Mouse (Mus musculus) lung, postnatal 4 days (tissue): ENCODE results near the gene Olfr1423.
"Not testable (repeated sequence)": the region's sequence is repeated elsewhere in the genome, so short reads cannot be mapped to it uniquely, and the experiment has no call there.

Source experiments
- DNase-seq, 2 experiments: peaks; one replicate each; pipeline ENCODE4 v3.0.0; 2021

Olfr1423 gene

DNA sequence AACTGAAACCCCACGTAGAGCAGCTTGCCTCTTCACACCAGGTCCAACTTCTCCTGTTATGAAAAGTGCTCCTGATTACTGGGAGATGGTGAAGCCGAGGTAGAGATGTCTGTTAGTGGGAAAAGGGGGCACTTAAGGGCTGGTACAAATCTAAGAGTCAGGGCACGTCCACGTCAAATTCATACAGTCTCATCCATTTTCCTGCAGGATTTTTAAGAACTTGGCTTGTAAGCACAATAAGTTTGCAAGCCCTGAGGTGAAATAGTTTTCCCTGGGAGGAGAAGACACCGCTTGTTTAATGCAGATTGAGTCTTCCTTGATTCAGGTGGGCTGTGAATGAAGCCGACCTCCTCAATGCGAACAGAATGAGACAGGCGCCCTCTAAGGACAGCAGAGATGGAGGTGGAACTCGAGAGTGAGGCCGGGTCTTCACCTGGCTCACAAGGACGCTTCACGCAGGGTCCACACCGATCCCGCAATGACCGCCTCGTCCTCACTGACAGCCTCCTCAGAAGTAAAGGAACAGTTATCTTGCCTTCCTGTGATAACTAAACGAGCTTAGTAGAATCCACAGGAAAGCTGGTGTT lies 34.7 kb downstream of the Olfr1423 start:
- no peak for DNase-seq

DNA sequence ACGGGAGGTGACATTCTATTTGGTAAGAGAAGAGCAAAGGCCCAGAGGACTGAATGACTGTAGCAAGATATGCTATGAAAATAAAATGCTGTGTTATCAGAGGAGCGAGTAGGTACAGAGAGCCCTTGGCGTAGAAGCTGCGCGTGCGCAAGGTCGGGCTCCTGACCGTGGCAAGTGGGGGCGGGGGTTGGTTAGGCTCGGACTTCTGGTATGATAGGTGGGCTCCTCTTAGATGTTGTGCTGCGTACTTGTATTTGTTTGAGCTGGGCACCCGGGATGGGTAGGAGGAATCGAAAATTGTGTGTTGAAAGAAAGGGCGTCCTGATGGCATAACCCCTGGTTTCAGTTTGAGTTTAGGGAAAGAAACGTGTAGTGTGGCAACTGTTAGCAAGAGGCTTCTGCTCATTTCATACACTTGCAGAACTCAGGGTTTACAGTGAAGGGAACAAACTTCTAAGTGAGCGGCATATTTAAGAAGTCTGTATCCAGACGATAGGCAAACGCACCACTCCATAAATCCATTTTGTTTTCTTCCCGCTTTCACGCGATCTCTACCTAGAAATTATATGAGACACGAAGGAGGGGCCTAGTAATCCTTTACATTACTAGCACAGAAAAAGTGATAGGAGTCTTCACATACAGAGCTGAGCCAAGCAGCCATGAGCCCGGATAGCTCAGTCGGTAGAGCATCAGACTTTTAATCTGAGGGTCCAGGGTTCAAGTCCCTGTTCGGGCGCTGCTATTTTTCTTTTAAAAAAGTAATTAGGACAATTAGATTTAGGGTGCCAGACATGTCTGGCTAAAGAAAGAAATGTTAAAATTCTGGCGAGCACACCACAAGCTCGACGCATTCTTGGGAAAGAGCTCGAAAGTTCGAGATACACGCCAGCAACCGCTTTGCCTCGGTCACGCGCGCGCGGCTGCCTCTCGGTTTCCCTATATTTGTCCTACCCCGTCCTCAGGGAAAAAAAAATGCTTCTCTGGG lies 35.4 kb downstream of the Olfr1423 start:
- DNase-seq = peak; percentile 86 to 87

DNA sequence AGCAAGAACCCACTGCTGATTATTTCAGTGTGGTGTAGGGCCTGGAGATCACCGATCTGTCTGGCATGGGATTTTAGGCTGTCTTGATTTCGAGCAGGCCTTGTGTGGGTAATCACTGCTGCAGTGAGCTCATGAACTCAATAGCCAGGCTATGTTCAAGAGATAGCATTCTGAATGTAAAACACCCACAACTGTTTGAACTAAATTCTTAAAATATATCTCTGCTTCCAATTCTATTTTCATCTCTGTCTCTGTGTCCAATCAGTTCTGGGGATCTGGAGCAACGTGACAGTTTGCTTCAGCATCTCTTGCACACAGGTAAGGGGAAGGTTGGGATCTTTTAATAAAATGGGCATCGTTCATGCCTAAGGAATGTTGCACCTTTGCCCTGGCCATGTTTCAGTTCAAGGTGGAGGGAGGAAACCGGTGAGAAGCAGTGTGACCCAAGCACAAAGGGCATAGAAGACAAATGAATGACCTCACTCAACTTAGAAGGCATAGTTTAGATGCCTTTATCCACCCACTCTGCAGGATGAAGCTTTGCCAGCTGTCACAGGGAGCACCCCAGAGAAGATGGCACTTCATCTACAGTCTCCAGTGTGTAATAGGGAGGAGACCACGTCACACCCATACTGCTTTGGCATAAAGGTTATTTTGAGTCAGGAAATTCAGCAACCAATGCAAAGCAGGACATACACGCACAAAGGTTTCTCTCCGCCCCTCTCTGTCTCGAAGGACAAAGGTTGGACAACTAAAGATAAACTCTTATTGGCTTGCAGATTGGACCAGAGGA lies 36.7 kb downstream of the Olfr1423 start:
- no peak for DNase-seq

DNA sequence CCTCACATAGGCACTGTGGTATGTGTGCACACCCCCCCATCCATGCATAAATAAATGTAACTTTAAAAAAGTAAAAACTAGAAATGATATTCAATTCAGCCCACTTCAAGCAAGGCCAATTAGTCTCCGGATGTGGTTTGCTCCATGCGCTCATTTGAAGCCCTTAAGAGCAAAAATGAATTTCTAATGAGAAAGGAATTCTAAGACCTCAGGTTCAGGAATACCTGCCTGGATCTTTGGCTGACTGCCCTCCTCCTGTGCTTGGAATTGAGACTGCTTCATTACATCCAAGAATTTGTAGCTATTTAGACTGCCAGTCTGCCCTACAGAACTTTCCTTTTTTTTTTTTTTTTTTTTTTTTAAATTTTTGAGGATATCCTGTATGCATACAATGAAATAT lies 37.5 kb downstream of the Olfr1423 start:
- no peak for DNase-seq

GRCm38 (mm10) chr19:12002791-12003190 lies 38.3 kb downstream of the Olfr1423 start:
- no peak for DNase-seq

GRCm38 (mm10) chr19:12002125-12002524 lies 39.0 kb downstream of the Olfr1423 start:
- peak; percentile 45 to 71 for DNase-seq

- no peak for DNase-seq
Observed at GRCm38 (mm10) chr19:12001686-12002085, 39.4 kb downstream of the Olfr1423 start.

DNA sequence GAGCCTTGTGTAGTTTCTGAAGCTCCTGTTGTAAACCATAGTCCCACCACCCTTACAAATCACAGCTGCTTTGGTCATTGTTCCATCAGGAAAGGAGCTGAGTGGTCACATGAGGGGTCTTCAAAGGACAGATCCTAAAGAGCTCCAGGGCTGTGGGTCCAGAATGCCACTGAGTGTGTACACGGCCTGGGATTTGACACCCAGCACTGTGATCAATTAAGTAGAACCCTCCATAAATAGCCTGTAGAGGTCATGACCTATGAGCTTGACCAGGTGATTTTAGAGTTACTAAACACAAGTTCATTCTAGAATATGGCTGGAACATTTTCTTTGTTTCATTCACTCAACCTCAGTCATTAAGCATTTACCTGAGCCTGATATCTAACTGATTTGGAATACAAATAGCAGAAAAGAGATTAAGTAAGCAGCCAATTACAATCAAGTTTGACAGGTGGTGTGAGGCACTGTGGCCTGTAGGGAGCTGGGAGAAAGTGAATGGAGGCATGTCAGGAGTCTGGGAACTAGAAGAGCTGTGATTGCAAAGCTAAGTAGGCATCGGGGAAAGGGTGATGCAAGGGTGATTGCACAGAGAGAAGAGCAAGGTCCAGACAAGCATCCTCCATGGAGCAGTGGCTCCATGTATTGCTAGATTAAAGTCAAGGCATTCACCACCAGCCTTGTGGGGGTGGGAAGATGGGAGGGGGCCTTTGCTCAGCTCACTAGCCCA lies 45.2 kb downstream of the Olfr1423 start:
- DNase-seq = no peak

- no peak for DNase-seq
Observed at GRCm38 (mm10) chr19:11994703-11995431, 46.2 kb downstream of the Olfr1423 start.

DNA sequence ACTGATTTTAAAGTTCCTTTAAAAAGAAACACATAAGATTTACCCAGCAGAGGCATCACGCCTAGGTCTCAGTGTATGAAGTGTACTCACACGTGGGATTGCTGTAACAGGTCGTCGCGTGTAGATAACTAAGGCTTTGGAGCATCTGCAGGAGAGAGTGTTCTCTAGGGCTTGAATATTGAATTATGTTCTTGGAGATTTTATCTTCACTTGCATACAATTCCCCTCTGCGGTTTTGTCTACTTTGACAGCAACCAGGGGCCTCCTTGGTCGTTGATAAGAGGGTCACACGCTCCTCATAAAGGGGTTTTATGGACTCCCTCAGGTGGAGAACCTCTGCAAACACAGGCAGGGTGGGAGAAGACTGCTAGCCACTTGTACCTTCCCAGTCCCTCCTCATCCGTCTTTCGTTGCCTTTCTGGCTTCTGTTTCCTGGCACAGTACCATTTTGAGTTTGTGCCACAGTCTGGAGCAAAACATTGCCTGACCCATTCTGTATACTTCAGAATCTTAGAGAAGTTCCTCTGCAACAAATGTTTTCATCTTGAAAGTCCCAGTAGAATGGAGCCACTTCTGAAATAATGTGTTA lies 48.6 kb downstream of the Olfr1423 start:
- DNase-seq = no peak

DNA sequence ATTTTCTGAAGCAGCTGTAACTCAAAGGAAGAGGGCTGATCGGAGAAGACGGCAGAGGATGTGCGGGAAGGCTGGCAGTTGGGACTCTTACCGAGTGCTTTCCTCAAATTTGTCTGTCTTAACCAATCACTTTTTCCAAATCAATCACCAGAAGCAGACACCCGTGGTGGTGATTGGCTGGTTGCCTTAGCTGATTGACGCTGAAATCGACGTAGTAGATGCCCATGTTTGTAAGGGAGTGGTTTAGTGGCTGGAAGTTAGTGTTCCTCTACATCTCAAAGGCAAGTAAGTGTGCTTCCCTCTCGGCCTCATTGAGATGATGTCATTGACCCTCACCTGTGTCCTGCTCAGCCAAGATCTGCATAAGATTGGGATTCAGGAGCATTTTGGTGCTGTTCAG lies 49.1 kb downstream of the Olfr1423 start:
- no peak for DNase-seq

DNA sequence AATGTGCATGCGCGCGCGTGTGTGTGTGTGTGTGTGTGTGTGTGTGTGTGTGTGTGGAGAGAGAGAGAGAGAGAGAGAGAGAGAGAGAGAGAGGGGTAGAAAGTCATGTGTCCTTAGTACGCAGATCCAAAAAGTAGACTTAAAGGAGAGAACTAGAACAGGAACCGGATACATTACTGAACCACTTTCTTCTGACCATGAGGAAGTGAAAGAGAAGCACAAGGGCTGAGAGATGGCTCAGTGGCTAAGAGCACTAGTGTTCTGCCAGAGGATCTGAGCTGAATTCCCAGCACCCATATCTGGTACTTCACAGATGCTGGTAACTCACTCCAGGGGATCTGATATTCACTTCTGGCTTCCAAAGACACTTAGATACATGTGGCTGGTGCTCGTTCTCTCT lies 51.8 kb downstream of the Olfr1423 start:
- DNase-seq = no peak

DNA sequence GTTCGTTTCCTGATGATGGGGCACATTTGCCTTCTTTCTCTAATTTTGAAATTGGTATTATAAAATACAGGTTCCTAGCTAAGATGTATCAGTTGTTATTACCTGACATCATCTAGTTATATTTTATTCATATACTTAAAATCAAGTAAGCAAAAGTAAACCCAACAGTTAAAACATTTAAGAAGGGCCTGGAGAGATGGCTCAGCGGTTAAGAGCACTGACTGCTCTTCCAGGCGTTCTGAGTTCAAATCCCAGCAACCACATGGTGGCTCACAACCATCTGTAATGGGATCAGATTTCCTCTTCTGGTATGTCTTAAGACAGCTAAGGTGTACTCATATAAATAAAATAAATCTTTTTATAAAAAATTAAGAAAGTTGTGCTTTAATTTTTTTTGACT lies 53.3 kb downstream of the Olfr1423 start:
- DNase-seq = no peak

DNA sequence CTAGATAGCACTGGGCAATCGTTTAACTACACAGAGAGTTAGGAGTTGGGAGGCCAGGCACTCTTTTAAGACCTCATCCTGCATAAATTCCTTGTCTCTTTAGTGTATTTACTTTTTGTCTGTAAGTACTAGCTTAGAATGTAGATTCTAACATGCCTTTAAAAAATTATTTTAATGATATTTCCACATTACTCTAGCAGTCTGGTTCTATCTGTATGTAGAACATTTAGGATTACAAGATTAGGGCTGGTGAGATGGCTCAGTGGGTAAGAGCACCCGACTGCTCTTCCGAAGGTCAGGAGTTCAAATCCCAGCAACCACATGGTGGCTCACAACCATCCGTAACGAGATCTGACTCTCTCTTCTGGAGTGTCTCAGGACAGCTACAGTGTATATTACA lies 56.5 kb downstream of the Olfr1423 start:
- DNase-seq = not testable (repeated sequence)
